Mouse (Mus musculus) stomach, postnatal 0 days (tissue): ENCODE results near the gene B230219D22Rik. TPM values are rescaled to one million over a fixed set of nuclear protein-coding genes. Genes with fewer than 3 reads are reported as not detected.
A peak's percentile ranks its signal among the peaks of the same experiment; 100 is the strongest.
"Not testable (repeated sequence)": the region's sequence is repeated elsewhere in the genome, so short reads cannot be mapped to it uniquely, and the experiment has no call there.

Experiments
- ATAC-seq: fragments of 200-750 bp; cut with Nextera tagmentation; 2 replicates; pipeline ENCODE4 v1.8.0; 2017; ENCODE audit not compliant: low FRiP score, low TSS enrichment
- DNase-seq: peaks from one replicate; pipeline ENCODE4 v3.0.0-alpha.2; 2016; ENCODE audit warnings: low spot score
- H3K27ac ChIP-seq: fragments of 300-500 bp; sonication (generic); replicated peaks from 2 replicates; pipeline ENCODE4 v1.5.1; 2014; ENCODE audit warnings: mild to moderate bottlenecking, control low read depth
- H3K27me3 ChIP-seq: fragments of 300-500 bp; sonication (generic); 2 replicates; pipeline ENCODE4 v1.6.1; 2014; ENCODE audit warnings: low read length; ENCODE audit not compliant: control insufficient read depth, insufficient read depth
- H3K36me3 ChIP-seq: fragments of 300-500 bp; sonication (generic); 2 replicates; pipeline ENCODE4 v1.6.1; 2014; ENCODE audit warnings: low read length, mixed read lengths; ENCODE audit not compliant: control insufficient read depth, insufficient read depth
- H3K4me1 ChIP-seq: fragments of 300-500 bp; sonication (generic); replicated peaks from 2 replicates; pipeline ENCODE4 v1.6.1; 2014; ENCODE audit warnings: antibody characterized with exemption; ENCODE audit not compliant: control insufficient read depth, insufficient read depth
- H3K4me2 ChIP-seq: fragments of 300-500 bp; sonication (generic); replicated peaks from 2 replicates; pipeline ENCODE4 v1.6.1; 2014; ENCODE audit warnings: low read depth, mild to moderate bottlenecking, control low read depth, moderate library complexity
- H3K4me3 ChIP-seq: fragments of 300-500 bp; sonication (generic); 2 replicates; pipeline ENCODE4 v1.5.1; 2014; ENCODE audit warnings: low read depth, low read length, control low read depth
- H3K9ac ChIP-seq: fragments of 300-500 bp; sonication (generic); 2 replicates; pipeline ENCODE4 v1.6.1; 2014; ENCODE audit warnings: mild to moderate bottlenecking, low read length, control low read depth, mixed read lengths
- H3K9me3 ChIP-seq: fragments of 300-500 bp; sonication (generic); 2 replicates; pipeline ENCODE4 v1.6.1; 2016; ENCODE audit warnings: low read length; ENCODE audit not compliant: control insufficient read depth
- CTCF ChIP-seq: IDR thresholded peaks from 2 replicates; pipeline ENCODE4 v1.5.1; 2016; ENCODE audit warnings: antibody characterized with exemption, low read depth, mild to moderate bottlenecking, moderate library complexity
- EP300 ChIP-seq: optimal IDR thresholded peaks from 2 replicates; pipeline ENCODE3; 2016; ENCODE audit warnings: antibody characterized with exemption
- WGBS: fragments of 180-500 bp; shearing (Covaris S2); extraction: QIAGEN DNeasy Blood & Tissue Kit; methylation state at CpG from one replicate; pipeline ENCODE4 v1.1.7; 2014; 5-methylcytosine and 5-hydroxymethylcytosine counted together
- polyA plus RNA-seq: library from polyadenylated mRNA; unstranded; fragments of >200 nt; fragmentation: Nextera tagmentation; extraction: Ambion mirVana; gene quantifications from 2 replicates; pipeline ENCODE4 v1.2.1, GENCODE M21; 2015

The B230219D22Rik gene
- polyA plus RNA-seq, 1 experiment from 2014 or later: 26.1 TPM

GRCm38 (mm10) chr13:55694110-55694509, 1.2 kb downstream of the B230219D22Rik start:
- ATAC-seq (no peak), DNase-seq (no peak)
- no peaks in the 10 kb centered on the region for H3K27me3 ChIP-seq
- no peaks in the 10 kb centered on the region; the same call in 1 of the 2 replicates for H3K36me3 ChIP-seq
- H3K4me2 ChIP-seq: peak overlapping the region; percentile 50
- H3K4me1 ChIP-seq: peaks cover 8% of the 10 kb centered on the region
- peak overlapping the region; percentile 100; the same call in 1 of the 2 replicates for H3K9ac ChIP-seq
- TF ChIP-seq EP300 (no peak), CTCF (no peak)
- peak overlapping the region; percentile 99; the same call in 1 of the 2 replicates for H3K27ac ChIP-seq
- whole genome bisulfite sequencing: 4% methylated on average over 8 of the region's 8 CpGs
- no peaks in the 10 kb centered on the region for H3K9me3 ChIP-seq
- H3K4me3 ChIP-seq: peak overlapping the region; percentile 99

GRCm38 (mm10) chr13:55695989-55696388, 3.1 kb downstream of the B230219D22Rik start:
- not testable (repeated sequence) for H3K27ac ChIP-seq, H3K4me1 ChIP-seq, H3K27me3 ChIP-seq, H3K4me3 ChIP-seq, H3K9me3 ChIP-seq, H3K36me3 ChIP-seq, DNase-seq, ATAC-seq, H3K4me2 ChIP-seq, H3K9ac ChIP-seq
- WGBS: no CpG with 5 or more reads among the region's 3 CpGs

- Histone ChIP-seq H3K4me1 (no peaks in the 10 kb centered on the region), H3K4me2 (no peak overlapping the region), H3K27ac (no peak overlapping the region), H3K36me3 (peaks cover 11% of the 10 kb centered on the region; the same call in 1 of the 2 replicates), H3K9me3 (no peaks in the 10 kb centered on the region), H3K4me3 (no peak overlapping the region), H3K9ac (no peak overlapping the region), H3K27me3 (no peaks in the 10 kb centered on the region)
- no peak for DNase-seq
- WGBS: 78% methylated on average over 4 of the region's 4 CpGs
- TF ChIP-seq CTCF (no peak), EP300 (no peak)
- no peak for ATAC-seq
Measured at GRCm38 (mm10) chr13:55704301-55704700, 11.4 kb downstream of the B230219D22Rik start.

GRCm38 (mm10) chr13:55712846-55713245, 19.9 kb downstream of the B230219D22Rik start:
- Histone ChIP-seq H3K9ac (no peak overlapping the region), H3K4me1 (no peaks in the 10 kb centered on the region), H3K9me3 (no peaks in the 10 kb centered on the region), H3K36me3 (no peaks in the 10 kb centered on the region), H3K4me2 (no peak overlapping the region), H3K27ac (no peak overlapping the region), H3K27me3 (no peaks in the 10 kb centered on the region), H3K4me3 (no peak overlapping the region)
- no peak for TF ChIP-seq EP300
- TF ChIP-seq CTCF: no peak
- no peak for ATAC-seq
- no peak for DNase-seq
- WGBS: 89% methylated on average over 3 of the region's 3 CpGs

- H3K4me3 ChIP-seq: peak within 1 kb of the TSS; percentile 94
- peak within 1 kb of the TSS; percentile 93 for H3K27ac ChIP-seq
- H3K27me3 ChIP-seq: no peaks in the 10 kb centered on the region
- peak within 1 kb of the TSS; percentile 71 for H3K4me2 ChIP-seq
- ATAC-seq (peak; percentile 93), DNase-seq (peak; percentile 90)
- no peaks in the 10 kb centered on the region for H3K9me3 ChIP-seq
- H3K36me3 ChIP-seq: peaks cover 6% of the 10 kb centered on the region; the same call in 1 of the 2 replicates
- H3K9ac ChIP-seq: peak within 1 kb of the TSS; percentile 97
- no peak for TF ChIP-seq EP300
- TF ChIP-seq CTCF: no peak
- WGBS: under 1% methylated on average over 63 of the region's 63 CpGs
- H3K4me1 ChIP-seq: no peaks in the 10 kb centered on the region
Measured at GRCm38 (mm10) chr13:55714501-55715166, 21.7 kb downstream of the B230219D22Rik start, which contains the start of gene Txndc15. TSS of gene Txndc15 (plus strand) at chr13:55714650.

- ATAC-seq: no peak
- H3K4me1 ChIP-seq: no peaks in the 10 kb centered on the region
Measured at GRCm38 (mm10) chr13:55715167-55715512, 22.2 kb downstream of the B230219D22Rik start.

More at GRCm38 (mm10) chr13:55715167-55715512, 22.2 kb downstream of the B230219D22Rik start:
- H3K36me3 ChIP-seq: peaks cover 6% of the 10 kb centered on the region; the same call in 1 of the 2 replicates
- H3K4me2 ChIP-seq: peak overlapping the region; percentile 71
- TF ChIP-seq EP300 (no peak), CTCF (no peak)
- peak overlapping the region; percentile 94 for H3K4me3 ChIP-seq
- WGBS: 4% methylated on average over 5 of the region's 5 CpGs
- peak overlapping the region; percentile 93 for H3K27ac ChIP-seq
- no peaks in the 10 kb centered on the region for H3K27me3 ChIP-seq
- no peak for DNase-seq
- no peaks in the 10 kb centered on the region for H3K9me3 ChIP-seq
- peak overlapping the region; percentile 97 for H3K9ac ChIP-seq
